Mouse (Mus musculus): ENCODE data around the gene Rad51b. TPM values are rescaled to one million over a fixed set of nuclear protein-coding genes. Genes with fewer than 3 reads are reported as not detected.

Gene Rad51b
- total and polyA plus RNA-seq, 3 experiments = 1.6 to 45.5 (median 22.0) TPM

DNA sequence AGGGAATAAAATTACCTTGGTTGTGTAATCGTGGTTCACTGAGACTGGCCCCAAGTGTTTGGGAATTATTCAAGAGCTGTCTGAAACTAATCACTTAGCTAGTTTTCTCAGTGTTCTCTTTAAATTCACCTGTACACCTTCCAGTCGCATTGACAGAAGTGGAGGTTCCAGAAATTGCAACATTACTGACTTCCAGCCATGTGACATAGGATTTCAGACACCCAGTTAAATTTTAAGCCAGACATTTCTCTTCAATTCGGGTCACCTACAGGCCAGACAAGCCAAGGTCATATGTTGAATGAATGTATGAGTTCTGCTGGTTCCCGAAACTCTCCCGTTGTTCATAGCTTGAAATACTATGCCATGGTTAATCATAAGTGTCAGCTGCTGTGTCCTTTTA, 260.8 kb downstream of the Rad51b start:
- ATAC-seq (ENCODE audit: extremely low read depth, insufficient number of reproducible peaks, low FRiP score, poor library complexity, severe bottlenecking) (no peak), DNase-seq (ENCODE audit: low spot score) (no peak)
- H3K36me3 ChIP-seq (replicated peaks) = no peaks in the 10 kb centered on the region

DNA sequence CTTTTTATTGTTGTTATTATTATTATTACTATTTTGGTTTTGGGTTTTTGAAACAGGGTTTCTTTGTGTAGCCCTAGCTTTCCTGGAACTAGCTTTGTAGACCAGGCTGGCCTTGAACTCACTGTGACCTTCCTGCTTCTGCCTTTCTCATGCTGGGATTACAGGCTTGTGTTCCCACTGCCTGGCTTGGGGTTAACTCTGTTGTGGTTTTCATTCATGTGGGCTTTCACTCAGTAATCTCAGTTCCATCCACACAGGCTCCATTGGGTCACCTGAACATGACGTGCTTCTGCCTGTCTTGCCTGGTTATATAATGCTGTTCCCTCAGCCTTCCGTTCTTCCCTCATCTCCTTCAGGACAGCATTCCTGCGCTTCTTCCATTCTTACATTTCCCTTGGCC, 261.6 kb downstream of the Rad51b start:
- Histone ChIP-seq H3K9me3 (replicated peaks) (no peaks in the 10 kb centered on the region), H3K36me3 (replicated peaks) (no peaks in the 10 kb centered on the region), H3K4me1 (ENCODE audit: insufficient read depth, low read depth, low read length) (no peaks in the 10 kb centered on the region), H3K4me3 (ENCODE audit: low read depth, low read length) (no peak overlapping the region), H3K27me3 (ENCODE audit: insufficient read depth, low read length) (no peaks in the 10 kb centered on the region)
- DNase-seq (ENCODE audit: low spot score) = no peak
- TF ChIP-seq POLR2AphosphoS5 (IDR thresholded peaks at IDR 0.05; ENCODE audit: insufficient replicate concordance, low read depth, low read length) = no peak
- no peak for TF ChIP-seq GATA2 (IDR thresholded peaks at IDR 0.05; ENCODE audit: borderline replicate concordance, low read depth, low read length)
- TF ChIP-seq GATA1 (IDR thresholded peaks at IDR 0.05; ENCODE audit: borderline replicate concordance, low read length) = no peak
- TF ChIP-seq TAL1 (conservative IDR thresholded peaks at IDR 0.05; ENCODE audit: low read depth, low read length) = no peak
- no peak for TF ChIP-seq CTCF (IDR thresholded peaks at IDR 0.05; ENCODE audit: low read depth, low read length)
- no peak for ATAC-seq (ENCODE audit: extremely low read depth, insufficient number of reproducible peaks, low FRiP score, poor library complexity, severe bottlenecking)

More for the DNA sequence above, 260.8 kb downstream of the Rad51b start:
- no peaks in the 10 kb centered on the region for H3K4me1 ChIP-seq (ENCODE audit: insufficient read depth, low read depth, low read length)
- TF ChIP-seq TAL1 (conservative IDR thresholded peaks at IDR 0.05; ENCODE audit: low read depth, low read length) (no peak), POLR2AphosphoS5 (IDR thresholded peaks at IDR 0.05; ENCODE audit: insufficient replicate concordance, low read depth, low read length) (no peak), GATA2 (IDR thresholded peaks at IDR 0.05; ENCODE audit: borderline replicate concordance, low read depth, low read length) (no peak), GATA1 (IDR thresholded peaks at IDR 0.05; ENCODE audit: borderline replicate concordance, low read length) (no peak), CTCF (IDR thresholded peaks at IDR 0.05; ENCODE audit: low read depth, low read length) (no peak)
- no peak overlapping the region for H3K4me3 ChIP-seq (ENCODE audit: low read depth, low read length)
- H3K27me3 ChIP-seq (ENCODE audit: insufficient read depth, low read length) = no peaks in the 10 kb centered on the region
- no peaks in the 10 kb centered on the region for H3K9me3 ChIP-seq (replicated peaks)

DNA sequence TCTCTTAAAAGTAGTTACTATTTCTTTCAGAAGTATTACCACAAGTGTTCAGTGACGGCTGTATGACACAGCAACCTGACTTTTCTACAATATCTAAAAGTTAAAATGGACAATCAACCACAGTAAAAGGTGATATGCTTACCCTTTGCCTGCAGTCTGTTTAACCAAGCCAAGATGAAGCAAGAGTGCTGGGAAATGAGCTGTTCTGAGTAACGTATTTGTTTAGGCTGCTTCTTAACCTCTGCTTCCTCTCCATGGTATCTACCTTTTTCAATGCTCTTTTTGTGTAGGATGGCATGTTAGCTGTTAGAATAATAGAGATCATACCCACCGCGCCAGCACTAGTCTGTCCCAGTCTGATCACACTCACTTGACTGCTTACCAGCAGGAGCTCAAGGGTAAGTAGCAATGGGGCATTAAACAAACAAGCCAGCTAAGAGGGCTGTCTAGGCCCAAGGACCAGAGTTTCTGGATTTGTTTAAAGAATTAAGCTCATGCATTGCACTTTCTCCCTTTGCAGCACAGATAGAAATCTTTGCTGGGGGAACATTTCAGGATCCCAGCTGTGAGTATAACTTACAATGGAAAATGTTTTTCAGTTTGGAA, 262.4 kb downstream of the Rad51b start:
- H3K27me3 ChIP-seq (ENCODE audit: insufficient read depth, low read length) = no peaks in the 10 kb centered on the region
- ATAC-seq (ENCODE audit: extremely low read depth, insufficient number of reproducible peaks, low FRiP score, poor library complexity, severe bottlenecking) = no peak
- no peak for DNase-seq (ENCODE audit: low spot score)

DNA sequence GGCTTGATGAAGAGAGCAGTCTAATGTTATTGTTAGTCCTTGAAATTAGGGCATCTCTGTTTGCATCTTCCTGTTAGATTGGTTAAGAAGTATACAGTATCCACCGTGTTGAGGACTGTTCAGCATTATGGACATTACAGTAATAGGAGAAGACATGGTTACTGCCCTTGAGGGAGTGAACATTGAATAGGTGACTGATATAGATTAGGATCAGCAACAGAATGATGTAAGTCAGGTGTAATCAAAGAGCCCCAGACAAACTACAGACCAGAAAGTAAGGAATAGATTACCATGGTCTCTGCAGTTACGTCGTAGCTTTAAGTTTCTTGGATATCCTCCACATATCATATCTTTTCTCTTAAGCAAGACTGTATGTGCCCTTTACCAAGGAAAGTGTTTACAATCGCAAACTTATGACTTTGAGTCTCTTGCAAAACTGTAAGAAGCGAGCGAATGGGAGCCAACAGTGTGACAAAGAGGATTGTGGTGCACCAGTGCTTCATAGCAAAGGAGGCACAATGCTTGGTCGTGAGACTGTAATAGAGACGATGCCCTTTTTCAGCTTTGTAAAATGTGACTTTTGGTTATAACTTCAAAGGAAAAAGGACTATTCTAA, 263.1 kb downstream of the Rad51b start:
- ATAC-seq (ENCODE audit: extremely low read depth, insufficient number of reproducible peaks, low FRiP score, poor library complexity, severe bottlenecking) (no peak), DNase-seq (ENCODE audit: low spot score) (no peak)
- H3K36me3 ChIP-seq (replicated peaks) = no peaks in the 10 kb centered on the region
- H3K4me3 ChIP-seq (ENCODE audit: low read depth, low read length) = no peak overlapping the region
- no peaks in the 10 kb centered on the region for H3K27me3 ChIP-seq (ENCODE audit: insufficient read depth, low read length)
- no peaks in the 10 kb centered on the region for H3K9me3 ChIP-seq (replicated peaks)
- no peak for TF ChIP-seq GATA2 (IDR thresholded peaks at IDR 0.05; ENCODE audit: borderline replicate concordance, low read depth, low read length)
- TF ChIP-seq GATA1 (IDR thresholded peaks at IDR 0.05; ENCODE audit: borderline replicate concordance, low read length) = no peak
- no peaks in the 10 kb centered on the region for H3K4me1 ChIP-seq (ENCODE audit: insufficient read depth, low read depth, low read length)

More for the DNA sequence above, 262.4 kb downstream of the Rad51b start:
- H3K9me3 ChIP-seq (replicated peaks) = no peaks in the 10 kb centered on the region
- TF ChIP-seq TAL1 (conservative IDR thresholded peaks at IDR 0.05; ENCODE audit: low read depth, low read length) = no peak
- TF ChIP-seq POLR2AphosphoS5 (IDR thresholded peaks at IDR 0.05; ENCODE audit: insufficient replicate concordance, low read depth, low read length) = no peak
- no peak for TF ChIP-seq CTCF (IDR thresholded peaks at IDR 0.05; ENCODE audit: low read depth, low read length)
- no peak for TF ChIP-seq GATA1 (IDR thresholded peaks at IDR 0.05; ENCODE audit: borderline replicate concordance, low read length)
- TF ChIP-seq GATA2 (IDR thresholded peaks at IDR 0.05; ENCODE audit: borderline replicate concordance, low read depth, low read length) = no peak
- H3K4me3 ChIP-seq (ENCODE audit: low read depth, low read length) = no peak overlapping the region
- H3K4me1 ChIP-seq (ENCODE audit: insufficient read depth, low read depth, low read length) = no peaks in the 10 kb centered on the region
- no peaks in the 10 kb centered on the region for H3K36me3 ChIP-seq (replicated peaks)

DNA sequence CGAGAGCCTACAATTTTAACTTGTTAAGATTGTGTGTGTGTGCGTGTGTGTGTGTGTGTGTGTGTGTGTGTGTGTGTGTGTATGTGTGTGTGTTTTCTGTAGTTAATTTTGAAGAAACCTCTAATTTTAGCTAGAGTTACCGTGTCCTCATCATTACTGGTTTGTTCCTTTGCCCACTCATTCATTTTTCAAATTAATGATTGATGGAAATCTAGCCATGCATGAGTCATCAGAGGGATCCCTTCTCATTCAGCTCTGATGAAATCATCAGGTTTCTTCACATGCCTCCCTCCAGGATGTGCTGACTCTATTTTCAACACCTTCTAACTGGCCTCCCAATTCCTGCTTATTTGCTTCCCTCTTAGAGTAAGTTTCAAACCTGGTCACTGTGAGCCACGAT, 263.8 kb downstream of the Rad51b start:
- no peak for TF ChIP-seq TAL1 (conservative IDR thresholded peaks at IDR 0.05; ENCODE audit: low read depth, low read length)
- no peak for TF ChIP-seq POLR2AphosphoS5 (IDR thresholded peaks at IDR 0.05; ENCODE audit: insufficient replicate concordance, low read depth, low read length)
- no peak for TF ChIP-seq CTCF (IDR thresholded peaks at IDR 0.05; ENCODE audit: low read depth, low read length)
- TF ChIP-seq GATA1 (IDR thresholded peaks at IDR 0.05; ENCODE audit: borderline replicate concordance, low read length) = no peak
- no peak for TF ChIP-seq GATA2 (IDR thresholded peaks at IDR 0.05; ENCODE audit: borderline replicate concordance, low read depth, low read length)
- DNase-seq (ENCODE audit: low spot score) (no peak), ATAC-seq (ENCODE audit: extremely low read depth, insufficient number of reproducible peaks, low FRiP score, poor library complexity, severe bottlenecking) (no peak)
- H3K4me1 ChIP-seq (ENCODE audit: insufficient read depth, low read depth, low read length) = no peaks in the 10 kb centered on the region
- H3K36me3 ChIP-seq (replicated peaks) = no peaks in the 10 kb centered on the region
- H3K4me3 ChIP-seq (ENCODE audit: low read depth, low read length) = no peak overlapping the region
- no peaks in the 10 kb centered on the region for H3K27me3 ChIP-seq (ENCODE audit: insufficient read depth, low read length)
- no peaks in the 10 kb centered on the region for H3K9me3 ChIP-seq (replicated peaks)

DNA sequence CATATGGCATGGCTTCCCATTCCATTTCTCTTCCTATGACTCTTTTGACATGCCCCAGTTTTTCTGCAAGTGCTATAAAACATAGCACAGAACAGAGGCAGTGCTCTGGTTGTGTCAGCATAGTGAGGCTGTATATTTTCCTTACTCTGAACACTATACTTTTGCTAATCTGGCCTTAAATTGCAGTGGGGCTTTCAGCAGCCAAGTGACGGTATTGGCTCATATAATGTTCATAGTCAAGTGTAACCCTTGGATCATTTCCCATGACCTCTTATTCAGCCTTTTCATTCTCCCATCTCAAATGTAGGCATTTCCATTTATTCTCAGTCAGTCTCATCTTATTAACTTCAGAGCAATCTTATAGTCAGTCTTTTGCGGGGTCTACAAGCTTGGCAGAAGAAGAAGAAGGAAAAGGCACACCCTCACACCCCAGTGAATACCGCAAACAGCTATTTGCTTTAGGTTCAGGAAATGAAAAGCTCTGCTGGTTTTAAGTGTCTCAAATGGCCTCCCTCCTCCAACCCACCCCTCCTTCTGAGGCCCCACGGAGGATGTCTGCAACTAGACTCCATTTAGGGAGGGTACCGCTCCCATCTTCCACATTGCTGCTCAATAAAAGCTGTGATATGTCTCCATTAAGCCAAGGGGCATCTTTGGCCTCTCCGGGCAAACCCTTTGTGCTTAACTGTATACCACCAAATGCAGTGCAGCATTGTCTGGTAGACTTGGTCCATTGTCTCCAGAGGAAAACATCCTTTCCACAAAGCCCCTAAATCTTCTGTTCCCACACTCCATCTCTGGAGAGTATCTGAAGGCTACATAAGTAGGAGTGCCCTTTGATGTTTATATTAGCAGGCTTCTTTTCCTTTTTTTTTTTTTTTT, 277.3 kb downstream of the Rad51b start:
- Histone ChIP-seq H3K9me3 (replicated peaks) (no peaks in the 10 kb centered on the region), H3K36me3 (replicated peaks) (no peaks in the 10 kb centered on the region), H3K4me3 (ENCODE audit: low read depth, low read length) (no peak overlapping the region), H3K4me1 (ENCODE audit: insufficient read depth, low read depth, low read length) (no peaks in the 10 kb centered on the region), H3K27me3 (ENCODE audit: insufficient read depth, low read length) (no peaks in the 10 kb centered on the region)
- TF ChIP-seq GATA1 (IDR thresholded peaks at IDR 0.05; ENCODE audit: borderline replicate concordance, low read length) (no peak), GATA2 (IDR thresholded peaks at IDR 0.05; ENCODE audit: borderline replicate concordance, low read depth, low read length) (no peak), POLR2AphosphoS5 (IDR thresholded peaks at IDR 0.05; ENCODE audit: insufficient replicate concordance, low read depth, low read length) (no peak), CTCF (IDR thresholded peaks at IDR 0.05; ENCODE audit: low read depth, low read length) (no peak), TAL1 (conservative IDR thresholded peaks at IDR 0.05; ENCODE audit: low read depth, low read length) (no peak)
- ATAC-seq (ENCODE audit: extremely low read depth, insufficient number of reproducible peaks, low FRiP score, poor library complexity, severe bottlenecking) (no peak), DNase-seq (ENCODE audit: low spot score) (no peak)
